Mouse (Mus musculus) heart, embryonic 15.5 days (tissue): ENCODE results near the gene Zdhhc5. TPM values are rescaled to one million over a fixed set of nuclear protein-coding genes. Genes with fewer than 3 reads are reported as not detected.

Experiments
- ATAC-seq: fragments of 200-750 bp; cut with Nextera tagmentation; replicated peaks from 2 replicates; pipeline ENCODE4 v1.8.0; 2017; ENCODE audit warnings: low read depth, moderate TSS enrichment; ENCODE audit not compliant: insufficient number of reproducible peaks, insufficient read depth, low FRiP score
- H3K27ac ChIP-seq: fragments of 300-500 bp; sonication (generic); 2 replicates; pipeline ENCODE4 v1.5.1; 2015; ENCODE audit warnings: mild to moderate bottlenecking, inconsistent platforms
- H3K27me3 ChIP-seq: fragments of 300-500 bp; sonication (generic); 2 replicates; pipeline ENCODE4 v1.6.1; 2015; ENCODE audit warnings: inconsistent platforms
- H3K36me3 ChIP-seq: fragments of 300-500 bp; sonication (generic); 2 replicates; pipeline ENCODE4 v1.6.1; 2015; ENCODE audit warnings: mild to moderate bottlenecking, inconsistent platforms
- H3K4me1 ChIP-seq: fragments of 300-500 bp; sonication (generic); replicated peaks from 2 replicates; pipeline ENCODE4 v1.6.1; 2015; ENCODE audit warnings: inconsistent platforms
- H3K4me2 ChIP-seq: fragments of 300-500 bp; sonication (generic); 2 replicates; pipeline ENCODE4 v1.6.1; 2015; ENCODE audit warnings: inconsistent platforms, mild to moderate bottlenecking, moderate library complexity
- H3K4me3 ChIP-seq: fragments of 300-500 bp; sonication (generic); 2 replicates; pipeline ENCODE4 v1.5.1; 2015; ENCODE audit warnings: mild to moderate bottlenecking, inconsistent platforms
- H3K9ac ChIP-seq: fragments of 300-500 bp; sonication (generic); 2 replicates; pipeline ENCODE4 v1.6.1; 2015; ENCODE audit warnings: mild to moderate bottlenecking, inconsistent platforms
- H3K9me3 ChIP-seq: fragments of 300-500 bp; sonication (generic); replicated peaks from 2 replicates; pipeline ENCODE4 v1.6.1; 2016; ENCODE audit warnings: inconsistent platforms
- WGBS: fragments of 180-500 bp; shearing (Covaris S2); methylation state at CpG from one replicate; pipeline ENCODE4 v1.1.7; 2015; ENCODE audit warnings: mixed read lengths; 5-methylcytosine and 5-hydroxymethylcytosine counted together
- polyA plus RNA-seq: library from polyadenylated mRNA; unstranded; fragments of >200 nt; fragmentation: Nextera tagmentation; extraction: Ambion mirVana; gene quantifications from 2 replicates; pipeline ENCODE4 v1.2.1, GENCODE M21; 2015

Gene Zdhhc5
- polyA plus RNA-seq, 1 experiment from 2014 or later, result 20.2 TPM

GRCm38 (mm10) chr2:84662866-84663265, 52.1 kb downstream of the Zdhhc5 start:
- Histone ChIP-seq H3K27me3 (no peaks in the 10 kb centered on the region), H3K9ac (no peak overlapping the region), H3K4me1 (0 out of 2 replicates have a peak, but pooled peaks cover 3% of the 10 kb centered on the region), H3K36me3 (no peaks in the 10 kb centered on the region), H3K4me3 (no peak overlapping the region), H3K27ac (no peak overlapping the region), H3K4me2 (no peak overlapping the region), H3K9me3 (no peaks in the 10 kb centered on the region)
- 25% methylated on average over 2 of the region's 2 CpGs for WGBS
- ATAC-seq, result no peak

- Histone ChIP-seq H3K9ac (no peak overlapping the region), H3K27me3 (no peaks in the 10 kb centered on the region), H3K4me2 (no peak overlapping the region), H3K4me1 (no peaks in the 10 kb centered on the region), H3K4me3 (no peak overlapping the region), H3K36me3 (no peaks in the 10 kb centered on the region), H3K9me3 (no peaks in the 10 kb centered on the region), H3K27ac (no peak overlapping the region)
- 60% methylated on average over 3 of the region's 3 CpGs for WGBS
- no peak for ATAC-seq
Measured at GRCm38 (mm10) chr2:84660253-84660652, 54.7 kb downstream of the Zdhhc5 start.

GRCm38 (mm10) chr2:84658806-84659205, 56.2 kb downstream of the Zdhhc5 start, which contains the start of gene Btbd18:
Gene Btbd18 (plus strand): TSS chr2:84659079.
- Histone ChIP-seq H3K9me3 (no peaks in the 10 kb centered on the region), H3K4me2 (no peak within 1 kb of the TSS), H3K4me1 (no peaks in the 10 kb centered on the region), H3K9ac (no peak within 1 kb of the TSS), H3K4me3 (no peak within 1 kb of the TSS), H3K27me3 (no peaks in the 10 kb centered on the region), H3K27ac (no peak within 1 kb of the TSS), H3K36me3 (no peaks in the 10 kb centered on the region)
- 93% methylated on average over 32 of the region's 32 CpGs for WGBS
- no peak for ATAC-seq

- Histone ChIP-seq H3K4me2 (no peak overlapping the region), H3K36me3 (no peaks in the 10 kb centered on the region), H3K27me3 (no peaks in the 10 kb centered on the region), H3K27ac (no peak overlapping the region), H3K4me3 (no peak overlapping the region), H3K4me1 (no peaks in the 10 kb centered on the region), H3K9me3 (no peaks in the 10 kb centered on the region), H3K9ac (no peak overlapping the region)
- no peak for ATAC-seq
- WGBS, result 67% methylated on average over 1 of the region's 1 CpGs
Measured at GRCm38 (mm10) chr2:84655864-84656263, 59.1 kb downstream of the Zdhhc5 start.

GRCm38 (mm10) chr2:84653354-84653753, 61.6 kb downstream of the Zdhhc5 start:
- no peaks in the 10 kb centered on the region for H3K27me3 ChIP-seq
- H3K9ac ChIP-seq, result no peak overlapping the region
- no peak overlapping the region for H3K27ac ChIP-seq
- no peak for ATAC-seq
- no peak overlapping the region for H3K4me3 ChIP-seq
- H3K9me3 ChIP-seq, result no peaks in the 10 kb centered on the region
- no peaks in the 10 kb centered on the region for H3K36me3 ChIP-seq
- no peak overlapping the region for H3K4me2 ChIP-seq
- H3K4me1 ChIP-seq, result no peaks in the 10 kb centered on the region

DNA sequence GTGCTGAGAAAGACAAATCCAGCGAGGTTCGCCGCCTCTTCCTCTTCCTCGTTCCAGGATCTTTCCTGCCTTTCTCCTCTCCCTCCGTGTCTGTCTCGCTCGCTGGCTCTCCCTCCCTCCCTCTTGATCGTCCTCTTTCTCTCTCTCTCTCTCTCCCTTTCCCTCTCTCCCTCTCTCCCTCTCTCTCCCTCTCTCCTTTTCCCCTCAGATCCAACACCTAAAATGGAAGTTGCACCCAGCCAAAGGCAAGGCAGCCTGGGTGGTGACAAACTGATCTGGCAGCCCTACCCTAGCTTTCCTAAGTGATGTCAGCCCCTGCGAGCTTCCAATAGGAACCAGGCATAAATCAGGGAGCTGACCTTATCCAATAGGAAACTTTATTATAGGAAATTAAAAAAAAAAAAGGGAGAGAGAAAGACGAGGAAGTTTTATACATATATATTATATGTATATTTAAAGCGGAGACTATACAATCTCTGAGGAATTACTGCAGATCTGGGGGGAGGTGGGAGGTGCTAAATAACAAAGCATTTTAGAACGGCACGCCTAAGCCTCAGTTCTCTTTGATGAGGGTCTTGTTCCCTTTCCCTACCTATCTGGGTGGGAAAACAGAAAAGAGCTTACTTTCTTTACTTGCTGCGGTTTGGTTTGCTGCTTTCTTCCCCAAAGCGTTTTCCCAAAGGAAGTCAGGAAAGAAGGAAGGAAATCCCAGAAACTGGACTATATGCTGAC, 64.3 kb downstream of the Zdhhc5 start, which contains the start of gene Ctnnd1:
Ctnnd1 (minus strand) TSS at position 302 of the 732 bp plus-strand sequence.
- H3K4me2 ChIP-seq, result peak within 1 kb of the TSS; percentile 69
- no peaks in the 10 kb centered on the region for H3K27me3 ChIP-seq
- WGBS, result 0% methylated on average over 15 of the region's 15 CpGs
- H3K4me3 ChIP-seq, result peak within 1 kb of the TSS; percentile 71
- no peaks in the 10 kb centered on the region for H3K36me3 ChIP-seq
- H3K9me3 ChIP-seq, result no peaks in the 10 kb centered on the region
- ATAC-seq, result peak; percentile 98
- peak within 1 kb of the TSS; percentile 98 for H3K27ac ChIP-seq
- H3K4me1 ChIP-seq, result peaks cover 19% of the 10 kb centered on the region
- peak within 1 kb of the TSS; percentile 80 for H3K9ac ChIP-seq

DNA sequence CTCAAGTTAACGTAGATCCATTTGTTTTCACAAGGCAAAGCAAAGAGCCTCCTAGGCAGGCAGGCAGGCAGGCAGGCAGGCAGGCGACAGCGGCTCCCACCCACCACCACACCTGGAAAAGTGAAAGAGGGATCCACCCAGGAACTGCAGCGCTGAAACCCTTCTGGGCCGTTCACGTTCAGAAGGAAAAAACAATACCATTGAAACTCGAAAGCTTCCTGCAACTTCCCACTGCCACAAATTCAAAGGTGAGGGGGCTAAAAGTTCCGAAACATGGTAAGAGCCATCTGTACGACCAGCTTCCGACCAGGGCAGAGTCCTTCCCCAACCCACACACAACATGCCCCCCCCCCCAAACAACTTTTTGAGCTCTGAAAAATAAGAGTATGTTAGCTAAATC, 65.3 kb downstream of the Zdhhc5 start:
- H3K4me2 ChIP-seq, result peak overlapping the region; percentile 63
- WGBS, result under 1% methylated on average over 10 of the region's 10 CpGs
- peaks cover 26% of the 10 kb centered on the region for H3K4me1 ChIP-seq
- no peak for ATAC-seq
- H3K9me3 ChIP-seq, result no peaks in the 10 kb centered on the region
- H3K9ac ChIP-seq, result peak overlapping the region; percentile 80
- H3K4me3 ChIP-seq, result peak overlapping the region; percentile 71
- H3K27me3 ChIP-seq, result no peaks in the 10 kb centered on the region
- peak overlapping the region; percentile 98 for H3K27ac ChIP-seq
- H3K36me3 ChIP-seq, result no peaks in the 10 kb centered on the region

DNA sequence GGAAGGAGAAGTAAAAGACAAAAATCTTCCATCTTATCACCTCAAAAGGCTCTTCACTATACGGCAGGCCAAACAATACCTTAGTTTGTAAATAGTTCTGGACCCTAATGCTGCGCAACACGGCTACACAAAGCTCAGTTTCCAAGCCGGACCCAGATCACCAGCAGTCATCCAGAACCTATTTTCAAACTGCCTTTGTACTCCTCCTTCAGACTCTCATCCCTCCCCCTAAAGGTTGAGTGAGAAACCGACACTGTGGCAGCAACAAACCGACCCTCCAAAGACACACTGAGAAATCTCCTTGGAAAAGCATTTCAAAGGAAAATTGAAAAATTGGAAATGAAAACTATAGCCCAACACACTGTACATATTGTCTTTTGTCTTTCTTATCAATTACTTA, 66.6 kb downstream of the Zdhhc5 start:
- no peaks in the 10 kb centered on the region for H3K27me3 ChIP-seq
- H3K36me3 ChIP-seq, result no peaks in the 10 kb centered on the region
- H3K4me3 ChIP-seq, result peak overlapping the region; percentile 71
- H3K9me3 ChIP-seq, result no peaks in the 10 kb centered on the region
- peak overlapping the region; percentile 60 for H3K27ac ChIP-seq
- peak overlapping the region; percentile 53 for H3K9ac ChIP-seq
- H3K4me1 ChIP-seq, result peaks cover 34% of the 10 kb centered on the region
- no peak for ATAC-seq
- peak overlapping the region; percentile 63 for H3K4me2 ChIP-seq
- WGBS, result 14% methylated on average over 6 of the region's 6 CpGs

DNA sequence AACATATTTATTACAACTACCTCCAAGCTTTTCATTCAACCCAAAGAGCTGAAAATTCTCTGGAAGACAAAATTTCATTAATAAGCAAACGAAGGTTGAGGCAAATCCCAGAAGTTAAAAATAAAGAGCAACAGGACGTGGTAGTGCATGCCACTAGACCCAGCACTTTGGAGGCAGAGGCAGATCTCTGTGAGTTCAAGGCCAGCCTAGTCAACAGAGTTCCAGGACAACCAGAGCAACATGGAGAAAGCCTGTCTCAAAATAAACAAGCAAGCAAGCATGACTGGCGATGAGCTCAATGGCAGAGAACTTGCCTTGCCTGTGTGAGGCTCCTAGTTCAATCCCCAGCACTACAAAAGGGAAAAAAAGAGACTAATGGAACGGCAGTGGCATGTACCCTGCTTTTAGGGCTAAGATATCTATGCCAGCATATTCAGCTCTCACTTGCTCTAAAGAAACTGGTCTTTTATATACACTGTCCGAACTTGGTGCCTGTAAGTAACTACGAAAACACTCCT, 67.9 kb downstream of the Zdhhc5 start:
- ATAC-seq, result no peak
- H3K4me2 ChIP-seq, result peak overlapping the region; percentile 63
- H3K27me3 ChIP-seq, result no peaks in the 10 kb centered on the region
- peak overlapping the region; percentile 71 for H3K4me3 ChIP-seq
- 79% methylated on average over 6 of the region's 6 CpGs for WGBS
- H3K4me1 ChIP-seq, result peaks cover 44% of the 10 kb centered on the region
- peak overlapping the region; percentile 6; the same call in 1 of the 2 replicates for H3K27ac ChIP-seq
- no peak overlapping the region for H3K9ac ChIP-seq
- H3K9me3 ChIP-seq, result no peaks in the 10 kb centered on the region
- no peaks in the 10 kb centered on the region for H3K36me3 ChIP-seq

GRCm38 (mm10) chr2:84646138-84646537, 68.8 kb downstream of the Zdhhc5 start:
- Histone ChIP-seq H3K4me1 (peaks cover 53% of the 10 kb centered on the region), H3K9me3 (no peaks in the 10 kb centered on the region), H3K9ac (no peak overlapping the region), H3K4me2 (peak overlapping the region; percentile 11; the same call in 1 of the 2 replicates), H3K4me3 (no peak overlapping the region), H3K27ac (peak overlapping the region; percentile 38), H3K27me3 (no peaks in the 10 kb centered on the region), H3K36me3 (no peaks in the 10 kb centered on the region)
- WGBS, result 5% methylated on average over 1 of the region's 1 CpGs
- no peak for ATAC-seq

GRCm38 (mm10) chr2:84640833-84641232, 74.1 kb downstream of the Zdhhc5 start:
- peak overlapping the region; percentile 8; the same call in 1 of the 2 replicates for H3K27ac ChIP-seq
- no peaks in the 10 kb centered on the region for H3K27me3 ChIP-seq
- H3K4me3 ChIP-seq, result no peak overlapping the region
- H3K4me2 ChIP-seq, result no peak overlapping the region
- H3K9me3 ChIP-seq, result no peaks in the 10 kb centered on the region
- no peak for ATAC-seq
- no peaks in the 10 kb centered on the region for H3K36me3 ChIP-seq
- H3K9ac ChIP-seq, result no peak overlapping the region
- peaks cover 85% of the 10 kb centered on the region for H3K4me1 ChIP-seq
